Mouse (Mus musculus) forebrain, embryonic 16.5 days (tissue): ENCODE results near the gene Dcst2. TPM values are rescaled to one million over a fixed set of nuclear protein-coding genes. Genes with fewer than 3 reads are reported as not detected.

ENCODE experiments used
- ATAC-seq: fragments of 200-750 bp; cut with Nextera tagmentation; 2 replicates; pipeline ENCODE4 v1.8.0; 2017; ENCODE audit warnings: mild to moderate bottlenecking, moderate library complexity
- H3K27ac ChIP-seq: fragments of 300-500 bp; sonication (generic); 2 replicates; pipeline ENCODE4 v1.5.1; 2014; ENCODE audit warnings: low read length, control low read depth
- H3K27me3 ChIP-seq: fragments of 300-500 bp; sonication (generic); replicated peaks from 2 replicates; pipeline ENCODE4 v1.6.1; 2014; ENCODE audit warnings: low read length; ENCODE audit not compliant: control insufficient read depth, insufficient read depth
- H3K36me3 ChIP-seq: fragments of 300-500 bp; sonication (generic); 2 replicates; pipeline ENCODE4 v1.6.1; 2014; ENCODE audit not compliant: control insufficient read depth, insufficient read depth
- H3K4me1 ChIP-seq: fragments of 300-500 bp; sonication (generic); replicated peaks from 2 replicates; pipeline ENCODE4 v1.6.1; 2014; ENCODE audit warnings: low read length; ENCODE audit not compliant: control insufficient read depth, insufficient read depth
- H3K4me2 ChIP-seq: fragments of 300-500 bp; sonication (generic); 2 replicates; pipeline ENCODE4 v1.6.1; 2014; ENCODE audit warnings: mild to moderate bottlenecking, low read length, control low read depth
- H3K4me3 ChIP-seq: fragments of 300-500 bp; sonication (generic); replicated peaks from 2 replicates; pipeline ENCODE4 v1.5.1; 2014; ENCODE audit warnings: mild to moderate bottlenecking, low read length, control low read depth
- H3K9ac ChIP-seq: fragments of 300-500 bp; sonication (generic); replicated peaks from 2 replicates; pipeline ENCODE4 v1.6.1; 2014; ENCODE audit warnings: low read depth, low read length, control low read depth
- H3K9me3 ChIP-seq: fragments of 300-500 bp; sonication (generic); 2 replicates; pipeline ENCODE4 v1.6.1; 2016; ENCODE audit warnings: low read length; ENCODE audit not compliant: control insufficient read depth
- WGBS: fragments of 180-500 bp; shearing (Covaris S2); extraction: QIAGEN DNeasy Blood & Tissue Kit; methylation state at CpG from one replicate; pipeline ENCODE4 v1.1.7; 2014; 5-methylcytosine and 5-hydroxymethylcytosine counted together
- polyA plus RNA-seq: library from polyadenylated mRNA; unstranded; fragments of >200 nt; fragmentation: Nextera tagmentation; extraction: Ambion mirVana; gene quantifications from 2 replicates; pipeline ENCODE4 v1.2.1, GENCODE M21; 2015

Gene Dcst2
- polyA plus RNA-seq, 1 experiment from 2014 or later = not detected

GRCm38 (mm10) chr3:89337721-89338578, 23.8 kb upstream of the Dcst2 start, which contains the start of gene Efna4:
Gene Efna4 (minus strand): TSS chr3:89338028.
- H3K4me2 ChIP-seq = peak within 1 kb of the TSS; percentile 75
- WGBS = under 1% methylated on average over 44 of the region's 44 CpGs
- H3K27me3 ChIP-seq = no peaks in the 10 kb centered on the region
- no peaks in the 10 kb centered on the region for H3K36me3 ChIP-seq
- H3K4me1 ChIP-seq = peaks cover 54% of the 10 kb centered on the region
- peak within 1 kb of the TSS; percentile 86 for H3K9ac ChIP-seq
- H3K4me3 ChIP-seq = peak within 1 kb of the TSS; percentile 84
- ATAC-seq = peak; percentile 73
- peak within 1 kb of the TSS; percentile 83 for H3K27ac ChIP-seq
- no peaks in the 10 kb centered on the region for H3K9me3 ChIP-seq

DNA sequence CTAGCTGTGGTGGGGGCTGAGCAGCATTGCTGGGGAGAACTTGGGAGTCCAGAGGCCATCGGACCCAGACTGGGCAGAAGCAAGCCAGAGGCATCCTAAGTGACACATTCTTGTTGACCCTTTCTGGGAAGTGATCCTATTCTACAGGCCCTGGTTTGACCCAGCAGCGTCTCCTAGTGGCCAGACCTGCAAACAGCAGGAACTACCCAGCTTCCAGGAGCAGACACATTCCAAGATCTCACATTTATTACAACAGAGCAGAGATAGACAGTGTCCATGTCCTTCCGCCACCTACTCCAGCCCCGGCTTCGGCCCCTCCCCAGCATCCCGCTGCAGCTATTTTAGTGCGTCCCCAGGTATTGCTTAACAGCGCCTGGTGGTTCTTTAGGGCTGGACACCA, 22.4 kb upstream of the Dcst2 start:
- H3K36me3 ChIP-seq = no peaks in the 10 kb centered on the region
- no peak overlapping the region for H3K4me2 ChIP-seq
- H3K27me3 ChIP-seq = no peaks in the 10 kb centered on the region
- WGBS = 28% methylated on average over 8 of the region's 8 CpGs
- no peaks in the 10 kb centered on the region for H3K9me3 ChIP-seq
- no peak overlapping the region for H3K9ac ChIP-seq
- peaks cover 50% of the 10 kb centered on the region for H3K4me1 ChIP-seq
- H3K27ac ChIP-seq = no peak overlapping the region
- no peak overlapping the region for H3K4me3 ChIP-seq
- ATAC-seq = no peak

GRCm38 (mm10) chr3:89340465-89340864, 21.3 kb upstream of the Dcst2 start:
- Histone ChIP-seq H3K9ac (peak overlapping the region; percentile 54), H3K36me3 (no peaks in the 10 kb centered on the region; the same call in 1 of the 2 replicates), H3K4me1 (peaks cover 50% of the 10 kb centered on the region), H3K27ac (no peak overlapping the region), H3K4me3 (peak overlapping the region; percentile 37), H3K27me3 (no peaks in the 10 kb centered on the region), H3K9me3 (no peaks in the 10 kb centered on the region), H3K4me2 (peak overlapping the region; percentile 65)
- WGBS = 3% methylated on average over 11 of the region's 11 CpGs
- peak; percentile 46 for ATAC-seq

GRCm38 (mm10) chr3:89341794-89342193, 20.0 kb upstream of the Dcst2 start:
- peaks cover 37% of the 10 kb centered on the region for H3K4me1 ChIP-seq
- 59% methylated on average over 4 of the region's 4 CpGs for WGBS
- no peak for ATAC-seq
- no peak overlapping the region for H3K27ac ChIP-seq
- no peak overlapping the region for H3K4me3 ChIP-seq
- no peaks in the 10 kb centered on the region for H3K27me3 ChIP-seq
- H3K4me2 ChIP-seq = no peak overlapping the region
- H3K9me3 ChIP-seq = no peaks in the 10 kb centered on the region
- H3K36me3 ChIP-seq = no peaks in the 10 kb centered on the region; the same call in 1 of the 2 replicates
- 0 out of 2 replicates have a peak overlapping the region, but pooled peaks have one; percentile 8 for H3K9ac ChIP-seq

DNA sequence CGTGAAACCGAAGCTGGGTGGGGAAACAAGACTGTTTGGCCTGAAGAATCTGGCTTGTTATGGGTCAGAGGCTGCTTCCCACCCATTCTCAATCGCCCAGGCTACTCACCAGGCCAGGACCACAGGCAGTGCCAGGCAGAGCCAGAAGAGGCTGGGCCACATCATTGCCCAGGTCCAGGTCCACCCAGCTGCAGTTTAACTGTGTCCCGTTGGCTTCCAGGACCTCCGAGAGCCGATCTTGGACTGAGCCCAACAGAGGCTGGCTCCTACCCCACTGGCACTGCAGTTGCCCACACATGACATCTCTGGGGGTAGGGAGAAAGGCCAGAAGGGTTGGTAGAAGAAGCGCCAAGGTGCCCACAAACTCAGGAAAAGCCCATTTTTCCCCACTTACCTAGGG, 18.5 kb upstream of the Dcst2 start:
- Histone ChIP-seq H3K27me3 (no peaks in the 10 kb centered on the region), H3K36me3 (no peaks in the 10 kb centered on the region; the same call in 1 of the 2 replicates), H3K9ac (no peak overlapping the region), H3K27ac (no peak overlapping the region), H3K4me2 (no peak overlapping the region), H3K4me3 (no peak overlapping the region), H3K9me3 (no peaks in the 10 kb centered on the region), H3K4me1 (peaks cover 28% of the 10 kb centered on the region)
- no peak for ATAC-seq
- WGBS = 76% methylated on average over 7 of the region's 7 CpGs

DNA sequence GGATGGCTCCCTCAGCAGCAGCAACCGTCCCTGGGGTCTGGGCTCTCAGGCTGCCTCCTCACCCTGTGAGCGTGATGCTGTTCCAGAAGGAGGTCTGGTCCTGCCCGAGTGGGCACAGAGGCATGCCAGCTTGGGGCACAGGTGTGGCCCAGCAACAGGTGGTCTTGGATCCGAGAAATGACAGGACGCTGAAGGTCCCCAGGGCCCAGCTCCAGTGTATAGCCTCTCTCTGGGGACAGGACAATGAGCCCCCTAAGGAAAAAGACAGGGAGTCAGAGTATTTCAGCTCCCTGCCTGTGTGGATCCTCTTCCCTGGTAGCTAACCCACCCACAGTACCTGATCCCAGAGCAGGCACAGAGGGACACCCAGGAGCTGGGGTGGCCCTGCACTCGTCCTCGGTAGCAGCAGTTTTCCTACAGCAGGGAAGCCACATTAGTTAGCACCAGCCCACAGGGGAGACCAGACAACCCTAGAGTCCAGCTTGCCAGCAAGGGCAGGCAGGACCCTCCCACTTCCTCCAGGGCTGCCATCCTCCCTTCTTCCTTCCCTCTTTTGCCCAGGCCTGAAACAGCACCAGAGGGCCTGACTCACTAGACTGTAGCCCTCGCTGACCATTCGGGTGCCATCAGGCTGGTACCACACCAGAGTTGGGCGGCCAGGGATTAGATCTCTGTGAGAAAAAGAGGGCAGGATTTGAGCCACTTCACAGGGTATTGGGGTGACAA, 14.8 kb upstream of the Dcst2 start:
- Histone ChIP-seq H3K4me3 (no peak overlapping the region), H3K9ac (no peak overlapping the region), H3K4me1 (peaks cover 14% of the 10 kb centered on the region), H3K4me2 (no peak overlapping the region), H3K36me3 (no peaks in the 10 kb centered on the region; the same call in 1 of the 2 replicates), H3K27me3 (no peaks in the 10 kb centered on the region), H3K27ac (no peak overlapping the region), H3K9me3 (no peaks in the 10 kb centered on the region)
- 85% methylated on average over 10 of the region's 10 CpGs for WGBS
- ATAC-seq = no peak

GRCm38 (mm10) chr3:89347916-89348315, 13.9 kb upstream of the Dcst2 start:
- peaks cover 12% of the 10 kb centered on the region; the same call in 1 of the 2 replicates for H3K4me1 ChIP-seq
- WGBS = 47% methylated on average over 1 of the region's 1 CpGs
- H3K4me2 ChIP-seq = no peak overlapping the region
- H3K4me3 ChIP-seq = no peak overlapping the region
- no peak overlapping the region for H3K27ac ChIP-seq
- no peak for ATAC-seq
- no peaks in the 10 kb centered on the region for H3K27me3 ChIP-seq
- H3K9ac ChIP-seq = no peak overlapping the region
- no peaks in the 10 kb centered on the region for H3K9me3 ChIP-seq
- no peaks in the 10 kb centered on the region; the same call in 1 of the 2 replicates for H3K36me3 ChIP-seq

- Histone ChIP-seq H3K27ac (peak overlapping the region; percentile 84; the same call in 1 of the 2 replicates), H3K27me3 (no peaks in the 10 kb centered on the region), H3K9me3 (no peaks in the 10 kb centered on the region), H3K36me3 (no peaks in the 10 kb centered on the region; the same call in 1 of the 2 replicates), H3K4me2 (peak overlapping the region; percentile 97), H3K4me1 (peaks cover 12% of the 10 kb centered on the region; the same call in 1 of the 2 replicates), H3K9ac (peak overlapping the region; percentile 70), H3K4me3 (peak overlapping the region; percentile 69)
- WGBS = under 1% methylated on average over 38 of the region's 38 CpGs
- ATAC-seq = peak; percentile 41
These were observed 12.6 kb upstream of the Dcst2 start for GRCm38 (mm10) chr3:89348911-89349868.
